Mouse (Mus musculus) heart, postnatal 0 days (tissue): ENCODE data around the gene Zfp280b. TPM values are rescaled to one million over a fixed set of nuclear protein-coding genes. Genes with fewer than 3 reads are reported as not detected.
"Not testable (repeated sequence)": the region's sequence is repeated elsewhere in the genome, so short reads cannot be mapped to it uniquely, and the experiment has no call there.

ENCODE experiments used
- ATAC-seq: fragments of 200-750 bp; cut with Nextera tagmentation; 2 replicates; pipeline ENCODE4 v1.8.0; 2017; ENCODE audit warnings: low read depth, moderate number of reproducible peaks, moderate library complexity; ENCODE audit not compliant: insufficient read depth
- DNase-seq: peaks from one replicate; pipeline ENCODE4 v3.0.0-alpha.2; 2016; ENCODE audit warnings: low spot score
- H3K27ac ChIP-seq: fragments of 300-500 bp; sonication (generic); 2 replicates; pipeline ENCODE4 v1.5.1; 2014; ENCODE audit warnings: low read depth, mild to moderate bottlenecking
- H3K27me3 ChIP-seq: fragments of 300-500 bp; sonication (generic); 2 replicates; pipeline ENCODE4 v1.6.1; 2014; ENCODE audit warnings: low read length, mixed read lengths; ENCODE audit not compliant: control insufficient read depth, insufficient read depth
- H3K36me3 ChIP-seq: fragments of 300-500 bp; sonication (generic); replicated peaks from 2 replicates; pipeline ENCODE4 v1.6.1; 2014; ENCODE audit warnings: low read length, mixed read lengths; ENCODE audit not compliant: control insufficient read depth, insufficient read depth
- H3K4me1 ChIP-seq: fragments of 300-500 bp; sonication (generic); 2 replicates; pipeline ENCODE4 v1.6.1; 2014; ENCODE audit warnings: antibody characterized with exemption; ENCODE audit not compliant: control insufficient read depth, insufficient read depth
- H3K4me2 ChIP-seq: fragments of 300-500 bp; sonication (generic); 2 replicates; pipeline ENCODE4 v1.6.1; 2014; ENCODE audit warnings: low read depth, mild to moderate bottlenecking, low read length, moderate library complexity
- H3K4me3 ChIP-seq: fragments of 300-500 bp; sonication (generic); 2 replicates; pipeline ENCODE4 v1.5.1; 2014; ENCODE audit warnings: low read depth, low read length
- H3K9ac ChIP-seq: fragments of 300-500 bp; sonication (generic); replicated peaks from 2 replicates; pipeline ENCODE4 v1.6.1; 2014; ENCODE audit warnings: low read depth, low read length, mixed read lengths
- H3K9me3 ChIP-seq: fragments of 300-500 bp; sonication (generic); replicated peaks from 2 replicates; pipeline ENCODE4 v1.6.1; 2016; ENCODE audit warnings: low read length; ENCODE audit not compliant: control insufficient read depth
- CTCF ChIP-seq: IDR thresholded peaks from 2 replicates; pipeline ENCODE4 v1.5.1; 2016; ENCODE audit warnings: antibody characterized with exemption, control low read depth, low read depth
- EP300 ChIP-seq: IDR thresholded peaks from 2 replicates; pipeline ENCODE4 v1.6.1; 2016; ENCODE audit warnings: antibody characterized with exemption, low read depth
- WGBS: fragments of 180-500 bp; shearing (Covaris S2); extraction: QIAGEN DNeasy Blood & Tissue Kit; methylation state at CpG from one replicate; pipeline ENCODE4 v1.1.7; 2014; 5-methylcytosine and 5-hydroxymethylcytosine counted together
- microRNA-seq: library from miRNA; unstranded; fragments of <30 nt; microRNA quantifications from one replicate; pipeline ENCODE4, GENCODE M21; 2016
- polyA plus RNA-seq: library from polyadenylated mRNA; unstranded; fragments of >200 nt; fragmentation: Nextera tagmentation; extraction: Ambion mirVana; gene quantifications from 2 replicates; pipeline ENCODE4 v1.2.1, GENCODE M21; 2015
- total RNA-seq: library from RNA; depleted of rRNA; stranded (reverse); fragments of >200 nt; gene quantifications from 2 replicates; pipeline ENCODE4 v1.2.3, GENCODE M21; 2014; ENCODE audit warnings: low replicate concordance; rRNA removed

Zfp280b gene
- total and polyA plus RNA-seq, 2 experiments from 2014 or later = 7.7 to 7.8 TPM

- H3K9me3 ChIP-seq = no peaks in the 10 kb centered on the region
Measured at GRCm38 (mm10) chr10:76067674-76068613, 35.5 kb downstream of the Zfp280b start.

GRCm38 (mm10) chr10:76072080-76072479 is 39.6 kb downstream of the Zfp280b start:
- H3K4me3 ChIP-seq, H3K27ac ChIP-seq, DNase-seq, ATAC-seq, H3K36me3 ChIP-seq, H3K9me3 ChIP-seq, H3K27me3 ChIP-seq, H3K4me1 ChIP-seq, H3K9ac ChIP-seq, H3K4me2 ChIP-seq: not testable (repeated sequence)
- WGBS = 86% methylated on average over 5 of the region's 5 CpGs

More at GRCm38 (mm10) chr10:76067674-76068613, 35.5 kb downstream of the Zfp280b start:
- Histone ChIP-seq H3K27me3 (no peaks in the 10 kb centered on the region), H3K4me1 (no peaks in the 10 kb centered on the region), H3K4me2 (no peak overlapping the region), H3K9ac (no peak overlapping the region), H3K36me3 (no peaks in the 10 kb centered on the region), H3K27ac (no peak overlapping the region), H3K4me3 (no peak overlapping the region)
- 33% methylated on average over 12 of the region's 12 CpGs for WGBS
- TF ChIP-seq CTCF (no peak), EP300 (no peak)
- no peak for DNase-seq
- no peak for ATAC-seq

- DNase-seq, H3K4me1 ChIP-seq, ATAC-seq, H3K27me3 ChIP-seq, H3K36me3 ChIP-seq, H3K27ac ChIP-seq, H3K4me3 ChIP-seq, H3K9me3 ChIP-seq, H3K4me2 ChIP-seq, H3K9ac ChIP-seq: not testable (repeated sequence)
- 78% methylated on average over 2 of the region's 2 CpGs for WGBS
Measured at GRCm38 (mm10) chr10:76077008-76077407, 44.6 kb downstream of the Zfp280b start.

Small RNA genes within 50 kb of the gene (microRNA-seq; reads per million reads assigned to microRNA genes)
- not detected for gene Mir6409

Other genes starting within 250 kb of the Zfp280b start
- 12.9 and 20.0 TPM in 2 replicates for gene Gstt1, start 234.1 kb upstream of the Zfp280b start, total RNA-seq
- gene Gstt1, start 234.1 kb upstream of the Zfp280b start, polyA plus RNA-seq = 7.6 and 10.1 TPM in 2 replicates
- not detected in 2 replicates for gene Gstt4, start 210.1 kb upstream of the Zfp280b start, total RNA-seq
- gene Gstt4, start 210.1 kb upstream of the Zfp280b start, polyA plus RNA-seq = not detected in 2 replicates
- gene Gstt2, start 195.2 kb upstream of the Zfp280b start, total RNA-seq = 6.0 and 10.9 TPM in 2 replicates
- 12.8 and 13.0 TPM in 2 replicates for gene Gstt2, start 195.2 kb upstream of the Zfp280b start, polyA plus RNA-seq
- 1,140 and 1,565 TPM in 2 replicates for gene Mif, start 172.4 kb upstream of the Zfp280b start, total RNA-seq
- 1,324 and 1,428 TPM in 2 replicates for gene Mif, start 172.4 kb upstream of the Zfp280b start, polyA plus RNA-seq
- not detected in 2 replicates for gene Derl3, start 139.2 kb upstream of the Zfp280b start, total RNA-seq
- gene Derl3, start 139.2 kb upstream of the Zfp280b start, polyA plus RNA-seq = 0.41 and 1.2 TPM in 2 replicates
- gene Smarcb1, start 111.0 kb upstream of the Zfp280b start, total RNA-seq = 45.7 and 51.2 TPM in 2 replicates
- gene Smarcb1, start 111.0 kb upstream of the Zfp280b start, polyA plus RNA-seq = 63.9 and 65.7 TPM in 2 replicates
- gene Chchd10, start 99.5 kb upstream of the Zfp280b start, total RNA-seq = 1,554 and 1,749 TPM in 2 replicates
- 1,293 and 1,345 TPM in 2 replicates for gene Chchd10, start 99.5 kb upstream of the Zfp280b start, polyA plus RNA-seq
- gene Mmp11, start 96.2 kb upstream of the Zfp280b start, total RNA-seq = 13.7 and 29.4 TPM in 2 replicates
- gene Mmp11, start 96.2 kb upstream of the Zfp280b start, polyA plus RNA-seq = 12.6 and 15.4 TPM in 2 replicates
- gene Gm867, start 92.0 kb upstream of the Zfp280b start, total RNA-seq = not detected in 2 replicates
- 0.31 and 0.32 TPM in 2 replicates for gene Gm867, start 92.0 kb upstream of the Zfp280b start, polyA plus RNA-seq
- gene Vpreb3, start 89.6 kb upstream of the Zfp280b start, total RNA-seq = 1.3 TPM in 1 of 2 replicates, not detected in the other
- 0.22 and 0.73 TPM in 2 replicates for gene Vpreb3, start 89.6 kb upstream of the Zfp280b start, polyA plus RNA-seq
- gene Gm5134, start 78.1 kb upstream of the Zfp280b start, total RNA-seq = 4.9 TPM in 1 of 2 replicates, not detected in the other
- gene Gm5134, start 78.1 kb upstream of the Zfp280b start, polyA plus RNA-seq = not detected in 2 replicates
- gene Slc5a4b, start 78.3 kb downstream of the Zfp280b start, total RNA-seq = not detected in 2 replicates
- gene Slc5a4b, start 78.3 kb downstream of the Zfp280b start, polyA plus RNA-seq = not detected in 2 replicates
- gene Slc5a4a, start 114.8 kb downstream of the Zfp280b start, total RNA-seq = not detected in 2 replicates
- not detected in 2 replicates for gene Slc5a4a, start 114.8 kb downstream of the Zfp280b start, polyA plus RNA-seq
- gene Prmt2, start 205.2 kb downstream of the Zfp280b start, total RNA-seq = 24.2 and 27.7 TPM in 2 replicates
- 31.7 and 36.2 TPM in 2 replicates for gene Prmt2, start 205.2 kb downstream of the Zfp280b start, polyA plus RNA-seq
- gene S100b, start 221.2 kb downstream of the Zfp280b start, total RNA-seq = 0.89 TPM in 1 of 2 replicates, not detected in the other
- gene S100b, start 221.2 kb downstream of the Zfp280b start, polyA plus RNA-seq = 0.70 and 0.86 TPM in 2 replicates